Mouse (Mus musculus) limb, embryonic 14.5 days (tissue): ENCODE data around the gene Prtn3. TPM values are rescaled to one million over a fixed set of nuclear protein-coding genes. Genes with fewer than 3 reads are reported as not detected.

Source experiments
- ATAC-seq: fragments of 200-750 bp; cut with Nextera tagmentation; 2 replicates; pipeline ENCODE4 v1.8.0; 2017; ENCODE audit warnings: low read depth, moderate number of reproducible peaks, moderate TSS enrichment; ENCODE audit not compliant: low FRiP score
- DNase-seq: peaks from one replicate; pipeline ENCODE4 v3.0.0-alpha.2; 2015; ENCODE audit warnings: low spot score
- H3K27ac ChIP-seq: fragments of 300-500 bp; sonication (generic); replicated peaks from 2 replicates; pipeline ENCODE4 v1.5.1; 2014; ENCODE audit warnings: low read depth, mild to moderate bottlenecking, low read length, moderate library complexity, mixed read lengths
- H3K27me3 ChIP-seq: fragments of 300-500 bp; sonication (generic); 2 replicates; pipeline ENCODE4 v1.6.1; 2014; ENCODE audit warnings: low read length, mixed read lengths; ENCODE audit not compliant: control insufficient read depth, insufficient read depth
- H3K36me3 ChIP-seq: fragments of 300-500 bp; sonication (generic); 2 replicates; pipeline ENCODE4 v1.6.1; 2014; ENCODE audit warnings: mild to moderate bottlenecking, low read length, moderate library complexity, mixed read lengths; ENCODE audit not compliant: control insufficient read depth, insufficient read depth
- H3K4me1 ChIP-seq: fragments of 300-500 bp; sonication (generic); 2 replicates; pipeline ENCODE4 v1.6.1; 2014; ENCODE audit warnings: antibody characterized with exemption, low read length, mixed read lengths; ENCODE audit not compliant: control insufficient read depth, insufficient read depth
- H3K4me2 ChIP-seq: fragments of 300-500 bp; sonication (generic); replicated peaks from 2 replicates; pipeline ENCODE4 v1.6.1; 2014; ENCODE audit warnings: low read depth, mild to moderate bottlenecking, low read length, moderate library complexity; ENCODE audit not compliant: severe bottlenecking
- H3K4me3 ChIP-seq: fragments of 300-500 bp; sonication (generic); replicated peaks from 2 replicates; pipeline ENCODE4 v1.5.1; 2014; ENCODE audit warnings: low read length
- H3K9ac ChIP-seq: fragments of 300-500 bp; sonication (generic); 2 replicates; pipeline ENCODE4 v1.6.1; 2014; ENCODE audit warnings: mild to moderate bottlenecking, low read depth, low read length, moderate library complexity; ENCODE audit not compliant: severe bottlenecking
- H3K9me3 ChIP-seq: fragments of 300-500 bp; sonication (generic); 2 replicates; pipeline ENCODE4 v1.6.1; 2016; ENCODE audit warnings: low read length; ENCODE audit not compliant: control insufficient read depth
- POLR2A ChIP-seq: fragments of 200-500 bp; IDR thresholded peaks from 2 replicates; pipeline ENCODE4 v1.8.0; 2012; ENCODE audit warnings: inconsistent platforms, mild to moderate bottlenecking, moderate library complexity, borderline replicate concordance; ENCODE audit not compliant: insufficient read depth, insufficient read length; ENCODE audit errors: extremely low read depth
- WGBS: fragments of 180-500 bp; shearing (Covaris S2); extraction: QIAGEN DNeasy Blood & Tissue Kit; methylation state at CpG from one replicate; pipeline ENCODE4 v1.1.7; 2014; 5-methylcytosine and 5-hydroxymethylcytosine counted together
- polyA plus RNA-seq, 2 experiments: library from polyadenylated mRNA; depleted of rRNA in 1 of 2; stranded (reverse) in 1 of 2; unstranded in 1 of 2; fragments of >200 nt; fragmentation: Nextera tagmentation in 1 of 2; extraction: Ambion mirVana in 1 of 2; gene quantifications; 2 replicates each; pipeline versions ENCODE4 v1.2.1 to v1.2.3; 2012 to 2014

Gene Prtn3
- polyA plus RNA-seq, 2 experiments: 5.9 to 10.3 TPM

DNA sequence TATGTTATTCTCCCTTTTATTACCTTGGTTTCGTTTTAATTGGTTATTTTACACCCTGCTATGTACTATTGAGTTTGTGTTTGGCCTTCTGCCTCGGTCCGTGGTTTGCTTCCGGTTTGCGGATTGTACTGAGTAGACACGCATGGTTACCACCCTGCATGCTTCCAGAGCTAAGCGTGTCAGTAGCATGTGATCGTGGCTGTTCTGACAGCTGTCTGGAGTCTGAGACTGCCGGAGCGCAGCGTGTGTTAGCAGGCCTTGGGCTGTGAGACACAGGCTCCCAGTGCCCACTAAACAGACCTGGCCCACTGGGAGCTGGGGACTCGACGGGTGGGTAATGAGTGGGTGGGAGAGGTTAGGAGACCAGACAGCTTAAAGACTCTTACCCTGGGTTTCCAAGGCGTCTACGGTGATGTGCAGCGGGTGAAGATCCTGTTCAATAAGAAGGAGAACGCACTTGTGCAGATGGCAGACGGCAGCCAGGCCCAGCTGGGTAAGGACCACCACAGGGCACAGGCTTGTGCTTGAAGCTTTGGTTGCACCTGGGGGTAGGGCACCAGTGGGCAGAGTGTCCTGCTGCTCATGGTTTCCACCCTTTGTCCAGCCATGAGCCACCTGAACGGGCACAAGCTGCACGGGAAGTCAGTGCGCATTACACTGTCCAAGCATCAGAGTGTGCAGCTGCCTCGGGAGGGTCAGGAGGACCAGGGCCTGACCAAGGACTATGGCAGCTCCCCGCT, 12.1 kb upstream of the Prtn3 start:
- DNase-seq (no peak), ATAC-seq (no peak)
- Histone ChIP-seq H3K4me3 (no peak overlapping the region), H3K9ac (no peak overlapping the region), H3K36me3 (peaks cover 100% of the 10 kb centered on the region), H3K9me3 (no peaks in the 10 kb centered on the region), H3K27ac (no peak overlapping the region), H3K27me3 (no peaks in the 10 kb centered on the region), H3K4me1 (peaks cover 13% of the 10 kb centered on the region), H3K4me2 (no peak overlapping the region)
- 85% methylated on average over 23 of the region's 23 CpGs for WGBS
- no peak for TF ChIP-seq POLR2A

DNA sequence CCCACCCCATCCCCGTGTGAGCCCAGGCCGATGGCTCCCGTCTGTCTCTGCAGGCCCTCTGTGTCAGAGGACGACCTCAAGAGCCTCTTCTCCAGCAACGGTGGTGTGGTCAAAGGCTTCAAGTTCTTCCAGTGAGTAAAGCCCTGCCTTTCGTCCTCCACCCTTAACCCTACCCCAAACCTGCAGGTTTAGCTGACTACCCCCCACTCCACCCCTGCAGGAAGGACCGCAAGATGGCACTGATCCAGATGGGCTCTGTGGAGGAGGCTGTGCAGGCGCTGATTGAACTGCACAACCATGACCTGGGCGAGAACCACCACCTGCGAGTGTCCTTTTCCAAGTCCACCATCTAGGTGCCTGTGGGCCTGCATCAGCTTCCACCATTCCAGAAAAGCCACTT, 11.4 kb upstream of the Prtn3 start:
- ATAC-seq (no peak), DNase-seq (no peak)
- H3K4me3 ChIP-seq: no peak overlapping the region
- no peak for TF ChIP-seq POLR2A
- H3K4me1 ChIP-seq: peaks cover 6% of the 10 kb centered on the region
- no peak overlapping the region for H3K27ac ChIP-seq
- 68% methylated on average over 10 of the region's 10 CpGs for WGBS
- no peaks in the 10 kb centered on the region for H3K27me3 ChIP-seq
- no peak overlapping the region for H3K9ac ChIP-seq
- peaks cover 97% of the 10 kb centered on the region for H3K36me3 ChIP-seq
- H3K9me3 ChIP-seq: no peaks in the 10 kb centered on the region
- no peak overlapping the region for H3K4me2 ChIP-seq

DNA sequence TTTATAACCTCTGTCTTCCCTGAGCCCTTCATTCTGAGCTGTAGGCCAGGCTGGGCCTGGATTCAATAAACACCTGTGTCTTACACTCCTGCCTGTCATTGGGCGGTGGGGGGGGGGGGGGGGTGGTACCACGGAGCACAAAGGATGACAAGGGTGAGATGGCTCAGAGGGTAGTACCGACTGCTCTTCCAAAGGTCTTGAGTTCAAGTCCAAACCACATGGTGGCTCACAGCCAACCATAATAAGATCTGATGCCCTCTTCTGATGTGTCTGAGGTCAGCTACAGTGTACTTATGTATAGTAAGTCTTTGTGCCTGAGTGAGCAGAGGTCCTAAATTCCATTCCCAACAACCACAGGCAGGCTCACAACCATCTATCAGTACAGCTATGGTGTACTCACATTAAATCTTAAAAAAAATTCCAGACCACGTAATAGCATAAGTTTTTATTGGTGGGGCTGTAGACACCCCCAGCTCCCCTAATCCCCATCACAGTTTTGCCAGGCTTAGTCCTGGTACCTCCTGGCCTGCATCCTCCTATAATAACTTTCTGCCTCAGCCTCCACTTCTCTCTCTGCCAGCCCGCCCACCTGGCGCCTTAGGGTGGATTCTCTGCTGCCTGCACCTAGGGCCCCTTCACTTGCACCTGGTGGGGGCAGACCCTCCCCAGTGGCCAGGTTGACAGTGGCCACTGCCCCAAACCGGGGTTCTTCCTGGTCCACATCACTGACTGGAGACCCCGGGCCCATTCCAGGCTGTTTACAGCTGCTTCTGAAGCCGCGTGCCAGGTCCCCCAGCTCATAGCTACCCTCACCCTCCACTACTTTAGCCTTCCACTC, 9.7 kb upstream of the Prtn3 start:
- peak; percentile 11; the same call in 1 of the 2 replicates for ATAC-seq
- WGBS: 40% methylated on average over 10 of the region's 10 CpGs

DNA sequence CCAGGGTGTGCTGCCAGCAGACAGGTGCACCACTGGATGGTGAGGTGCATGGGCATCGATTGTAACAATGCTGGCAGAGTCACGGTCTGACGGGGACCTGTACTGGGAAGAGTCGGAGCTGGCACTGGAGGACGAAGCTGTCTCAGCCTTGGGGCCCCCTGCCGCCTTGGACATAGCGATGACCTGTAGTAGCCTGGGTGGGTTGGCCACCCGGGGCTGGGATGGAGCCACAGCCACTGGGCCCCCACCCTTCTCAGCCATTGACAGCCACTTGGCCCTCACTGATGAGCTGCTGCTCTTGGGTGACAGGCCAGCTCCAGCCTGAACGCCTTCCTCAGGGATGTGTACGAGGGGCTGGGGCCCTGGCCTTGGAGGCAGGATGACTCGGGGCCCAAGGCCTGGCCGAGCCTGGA, 9.1 kb upstream of the Prtn3 start:
- Histone ChIP-seq H3K9ac (no peak overlapping the region), H3K4me3 (no peak overlapping the region), H3K27ac (0 out of 2 replicates have a peak overlapping the region, but pooled peaks have one; percentile 33), H3K36me3 (peaks cover 88% of the 10 kb centered on the region), H3K4me2 (no peak overlapping the region), H3K9me3 (no peaks in the 10 kb centered on the region), H3K4me1 (no peaks in the 10 kb centered on the region), H3K27me3 (no peaks in the 10 kb centered on the region)
- no peak for ATAC-seq
- WGBS: 57% methylated on average over 10 of the region's 12 CpGs
- TF ChIP-seq POLR2A: no peak
- DNase-seq: no peak

More for the DNA sequence above, 9.7 kb upstream of the Prtn3 start:
- H3K27me3 ChIP-seq: no peaks in the 10 kb centered on the region
- no peak overlapping the region for H3K4me3 ChIP-seq
- H3K4me1 ChIP-seq: no peaks in the 10 kb centered on the region
- TF ChIP-seq POLR2A: no peak
- no peak overlapping the region for H3K27ac ChIP-seq
- no peak overlapping the region for H3K4me2 ChIP-seq
- no peak overlapping the region for H3K9ac ChIP-seq
- H3K36me3 ChIP-seq: peaks cover 88% of the 10 kb centered on the region
- H3K9me3 ChIP-seq: no peaks in the 10 kb centered on the region
- DNase-seq: no peak

DNA sequence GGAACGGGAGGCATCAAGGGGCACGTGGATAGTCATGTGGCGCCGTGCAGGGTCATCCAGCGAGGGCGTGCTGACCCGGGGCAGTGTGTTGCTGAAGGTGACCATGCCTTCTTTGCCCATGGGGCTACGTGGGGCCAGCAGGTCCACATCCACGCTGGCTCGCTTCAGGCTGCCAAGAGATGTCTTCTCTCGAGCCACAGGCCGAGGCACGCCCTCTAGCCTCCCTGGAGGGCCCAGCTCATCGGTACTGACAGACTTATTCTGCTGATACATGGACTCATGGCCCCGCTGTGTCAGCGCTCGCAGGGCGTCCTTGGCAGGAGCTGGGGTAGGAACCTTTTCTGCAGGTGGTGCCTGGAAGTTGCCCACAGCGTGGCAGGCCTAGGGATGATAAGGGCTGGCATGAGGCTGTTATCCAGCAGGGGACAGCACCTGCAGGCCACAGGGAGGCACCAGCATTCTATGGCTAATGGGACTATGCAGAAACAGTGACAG, 8.4 kb upstream of the Prtn3 start:
- no peak overlapping the region for H3K4me2 ChIP-seq
- no peak overlapping the region for H3K9ac ChIP-seq
- TF ChIP-seq POLR2A: no peak
- DNase-seq (no peak), ATAC-seq (no peak)
- H3K36me3 ChIP-seq: peaks cover 85% of the 10 kb centered on the region
- no peak overlapping the region for H3K4me3 ChIP-seq
- H3K9me3 ChIP-seq: no peaks in the 10 kb centered on the region
- 69% methylated on average over 19 of the region's 19 CpGs for WGBS
- no peaks in the 10 kb centered on the region for H3K27me3 ChIP-seq
- no peaks in the 10 kb centered on the region for H3K4me1 ChIP-seq
- 0 out of 2 replicates have a peak overlapping the region, but pooled peaks have one; percentile 33 for H3K27ac ChIP-seq
